Mouse (Mus musculus) kidney, adult 2 months (tissue): Measurements from ENCODE around the gene Sdk1.

Source experiments
- CTCF ChIP-seq: fragments of 200-500 bp; conservative IDR thresholded peaks from 2 replicates; pipeline ENCODE4 v1.5.1; 2011; ENCODE audit warnings: low read depth, mild to moderate bottlenecking, control low read depth, low read length, moderate library complexity, mixed read lengths; ENCODE audit not compliant: insufficient read depth, insufficient read length
- POLR2A ChIP-seq: fragments of 200-500 bp; IDR thresholded peaks from one replicate; pipeline ENCODE4 v1.6.1; 2011; ENCODE audit warnings: low read depth, low read length, control low read depth

DNA sequence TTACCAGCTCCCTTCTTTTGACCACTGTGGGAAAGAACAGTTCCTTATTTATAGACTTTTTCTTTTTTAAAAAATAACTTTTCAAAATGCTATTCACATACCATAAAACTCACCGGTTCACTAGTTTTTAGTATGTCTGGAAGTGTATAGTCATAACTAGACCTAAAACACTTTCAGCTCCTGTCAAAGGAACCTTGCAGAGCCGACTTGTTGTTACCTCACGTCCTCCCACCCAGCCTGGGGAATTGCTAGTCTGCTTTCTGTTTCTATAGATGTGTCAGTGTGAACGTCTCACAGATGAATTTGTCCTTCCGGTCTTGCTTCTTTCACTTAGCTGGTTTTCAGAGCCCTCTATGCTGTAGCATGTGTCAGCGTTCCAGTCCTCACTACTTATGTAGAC lies 35.8 kb downstream of the Sdk1 start:
- no peak for TF ChIP-seq CTCF
- no peak for TF ChIP-seq POLR2A
